Mouse (Mus musculus) heart, embryonic 10.5 days (tissue): ENCODE data around the gene Ppard. TPM values are rescaled to one million over a fixed set of nuclear protein-coding genes. Genes with fewer than 3 reads are reported as not detected.
A peak's percentile ranks its signal among the peaks of the same experiment; 100 is the strongest.

ENCODE experiments used
- DNase-seq: peaks from one replicate; pipeline ENCODE4 v3.0.0-alpha.2; 2017; ENCODE audit warnings: low spot score
- H3K27ac ChIP-seq: fragments of 300-500 bp; sonication (generic); 2 replicates; pipeline ENCODE4 v1.5.1; 2016; ENCODE audit warnings: mild to moderate bottlenecking
- H3K27me3 ChIP-seq: fragments of 300-500 bp; sonication (generic); 2 replicates; pipeline ENCODE4 v1.6.1; 2016; ENCODE audit warnings: mild to moderate bottlenecking; ENCODE audit not compliant: poor library complexity, insufficient read depth, severe bottlenecking
- H3K36me3 ChIP-seq: fragments of 300-500 bp; sonication (generic); 2 replicates; pipeline ENCODE4 v1.6.1; 2016; ENCODE audit warnings: mild to moderate bottlenecking, moderate library complexity
- H3K4me1 ChIP-seq: fragments of 300-500 bp; sonication (generic); 2 replicates; pipeline ENCODE4 v1.6.1; 2016; ENCODE audit warnings: mild to moderate bottlenecking
- H3K4me3 ChIP-seq: fragments of 300-500 bp; sonication (generic); 2 replicates; pipeline ENCODE4 v1.5.1; 2016; ENCODE audit warnings: mild to moderate bottlenecking, moderate library complexity
- H3K9me3 ChIP-seq: fragments of 300-500 bp; sonication (generic); 2 replicates; pipeline ENCODE4 v1.6.1; 2016; ENCODE audit warnings: mild to moderate bottlenecking, moderate library complexity
- WGBS: fragments of 180-500 bp; shearing (Covaris S2); methylation state at CpG from one replicate; pipeline ENCODE4 v1.1.7; 2016; 5-methylcytosine and 5-hydroxymethylcytosine counted together
- polyA plus RNA-seq: library from polyadenylated mRNA; unstranded; fragments of >200 nt; fragmentation: Nextera tagmentation; extraction: Ambion mirVana; gene quantifications from 2 replicates; pipeline ENCODE4 v1.2.1, GENCODE M21; 2016

Gene Ppard
- polyA plus RNA-seq, 1 experiment from 2014 or later = 1.2 TPM

DNA sequence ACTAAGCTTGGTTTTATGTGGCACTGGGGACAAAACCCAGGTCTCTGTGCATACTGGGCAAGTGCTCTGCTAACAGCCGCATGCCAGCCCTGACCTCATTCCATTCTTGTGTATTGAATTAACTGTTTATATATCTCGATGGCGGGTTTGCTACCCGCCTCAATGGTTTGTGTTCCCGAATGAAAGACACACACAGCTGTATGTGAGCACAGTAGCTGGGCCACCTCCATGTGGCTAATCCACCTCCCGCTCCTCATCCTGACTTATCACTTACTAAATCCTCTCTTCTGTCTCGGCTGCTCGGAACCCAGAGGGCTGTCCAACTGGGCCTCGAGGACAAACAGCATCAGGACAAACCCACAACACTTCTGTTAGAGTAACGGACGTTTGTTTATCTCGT, 16.6 kb downstream of the Ppard start:
- no peaks in the 10 kb centered on the region for H3K27me3 ChIP-seq
- 73% methylated on average over 12 of the region's 12 CpGs for WGBS
- peaks cover 45% of the 10 kb centered on the region for H3K4me1 ChIP-seq
- no peak overlapping the region for H3K27ac ChIP-seq
- no peak overlapping the region for H3K4me3 ChIP-seq
- peaks cover 10% of the 10 kb centered on the region; the same call in 1 of the 2 replicates for H3K36me3 ChIP-seq
- DNase-seq = no peak
- H3K9me3 ChIP-seq = no peaks in the 10 kb centered on the region

DNA sequence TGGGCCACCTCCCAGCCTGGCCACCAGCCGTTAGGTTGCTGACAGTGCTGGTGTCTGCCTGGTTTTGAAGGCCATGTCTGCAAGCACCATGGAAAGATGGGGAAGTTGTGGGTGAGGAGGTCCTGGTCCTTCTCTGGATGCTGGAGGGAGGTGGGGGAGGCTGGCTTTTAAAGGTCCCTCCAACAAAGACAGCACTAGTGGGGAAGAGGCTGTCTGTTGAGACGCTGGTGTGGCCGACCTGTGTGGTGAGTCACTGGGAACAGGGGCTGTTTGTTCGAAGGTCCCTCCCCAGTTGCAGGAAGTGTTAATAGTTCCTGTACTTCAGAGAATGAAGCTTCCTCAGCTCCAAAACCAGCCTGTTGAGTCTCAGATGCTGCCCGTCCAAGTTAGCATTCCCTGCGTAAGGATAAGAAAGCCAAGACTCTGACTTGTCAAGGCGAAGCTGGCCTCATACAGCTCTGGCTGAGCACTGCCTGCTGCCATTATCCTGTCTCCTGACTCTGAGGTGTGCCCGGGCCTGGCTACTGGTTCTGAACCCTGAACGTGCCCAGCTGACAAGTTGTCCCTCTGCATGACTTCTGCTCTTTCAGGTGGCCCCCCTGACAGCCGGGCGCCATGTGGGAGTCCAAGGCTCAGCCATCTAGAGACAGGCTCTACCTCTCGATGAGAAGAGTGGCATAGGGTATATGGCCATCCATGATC, 19.2 kb downstream of the Ppard start:
- WGBS = 73% methylated on average over 12 of the region's 12 CpGs
- H3K27me3 ChIP-seq = no peaks in the 10 kb centered on the region
- H3K4me3 ChIP-seq = no peak overlapping the region
- no peaks in the 10 kb centered on the region for H3K9me3 ChIP-seq
- H3K4me1 ChIP-seq = peaks cover 46% of the 10 kb centered on the region
- DNase-seq = no peak
- peaks cover 10% of the 10 kb centered on the region; the same call in 1 of the 2 replicates for H3K36me3 ChIP-seq
- H3K27ac ChIP-seq = 0 out of 2 replicates have a peak overlapping the region, but pooled peaks have one; percentile 13

DNA sequence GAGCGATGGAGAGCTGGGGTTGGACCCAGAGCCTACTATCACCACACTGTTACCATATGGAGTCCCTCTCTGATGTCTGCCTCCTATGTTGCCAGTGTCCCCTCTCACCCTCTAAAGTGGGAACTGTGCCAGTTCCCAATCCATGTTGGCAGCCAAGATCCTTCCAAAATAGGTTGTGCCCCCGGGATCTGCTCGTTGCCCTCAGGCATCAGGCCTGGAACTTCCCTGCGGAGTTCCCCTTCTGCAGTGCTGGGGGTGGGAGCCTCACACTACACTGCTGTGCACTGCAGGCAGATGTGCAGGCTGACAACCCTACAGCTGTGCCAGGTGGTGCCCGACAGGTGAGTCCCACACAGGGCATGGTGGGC, 19.8 kb downstream of the Ppard start:
- H3K9me3 ChIP-seq = no peaks in the 10 kb centered on the region
- DNase-seq = no peak
- no peaks in the 10 kb centered on the region for H3K27me3 ChIP-seq
- H3K4me1 ChIP-seq = peaks cover 46% of the 10 kb centered on the region
- no peak overlapping the region for H3K27ac ChIP-seq
- H3K36me3 ChIP-seq = peaks cover 10% of the 10 kb centered on the region; the same call in 1 of the 2 replicates
- 84% methylated on average over 5 of the region's 5 CpGs for WGBS
- H3K4me3 ChIP-seq = no peak overlapping the region

DNA sequence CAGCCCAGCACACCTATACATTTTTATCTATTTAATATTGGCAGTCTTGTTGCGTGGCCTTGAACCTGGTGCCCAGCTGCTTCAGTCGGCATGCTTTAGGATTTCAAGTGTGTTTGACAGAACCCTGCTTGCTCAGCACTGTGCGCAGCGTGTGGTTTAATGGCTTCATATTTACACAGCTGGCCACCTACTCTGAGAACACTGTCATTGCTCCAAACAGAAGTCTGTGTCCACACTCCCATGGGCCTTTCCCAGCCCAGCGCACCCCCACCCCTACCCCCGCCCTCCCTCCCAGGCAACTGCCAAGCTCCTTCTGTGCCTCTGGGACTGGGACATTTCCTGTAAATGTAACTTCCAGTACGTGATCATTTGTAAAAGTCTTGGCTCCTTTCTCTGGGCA, 20.7 kb downstream of the Ppard start:
- H3K36me3 ChIP-seq = peaks cover 10% of the 10 kb centered on the region; the same call in 1 of the 2 replicates
- no peak overlapping the region for H3K27ac ChIP-seq
- 81% methylated on average over 7 of the region's 7 CpGs for WGBS
- no peak overlapping the region for H3K4me3 ChIP-seq
- DNase-seq = no peak
- H3K4me1 ChIP-seq = peaks cover 48% of the 10 kb centered on the region
- no peaks in the 10 kb centered on the region for H3K27me3 ChIP-seq
- H3K9me3 ChIP-seq = no peaks in the 10 kb centered on the region

GRCm38 (mm10) chr17:28254804-28255203, 22.3 kb downstream of the Ppard start:
- Histone ChIP-seq H3K27me3 (no peaks in the 10 kb centered on the region), H3K36me3 (peaks cover 13% of the 10 kb centered on the region; the same call in 1 of the 2 replicates), H3K27ac (no peak overlapping the region), H3K4me3 (no peak overlapping the region), H3K9me3 (no peaks in the 10 kb centered on the region), H3K4me1 (peaks cover 45% of the 10 kb centered on the region)
- no peak for DNase-seq
- 72% methylated on average over 4 of the region's 4 CpGs for WGBS

DNA sequence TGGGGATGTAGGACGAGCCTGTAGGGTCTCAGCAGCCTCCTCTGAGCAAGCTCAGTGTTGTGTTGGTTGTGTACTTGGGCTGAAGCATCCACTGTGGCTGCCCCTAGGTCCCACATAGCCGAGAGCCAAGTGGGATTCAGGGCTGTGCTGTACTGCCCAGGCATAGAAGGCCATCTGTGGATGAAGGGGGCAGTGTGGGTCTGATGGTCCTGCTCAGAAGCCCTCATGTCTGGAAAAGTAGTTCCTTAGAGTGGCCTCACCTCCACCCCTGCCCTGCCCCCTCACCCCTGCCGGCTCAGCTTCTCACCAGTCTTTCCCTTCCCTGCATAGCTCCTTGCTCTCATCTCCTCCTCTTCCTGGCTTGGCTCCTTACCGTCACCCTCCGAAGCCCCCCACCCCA, 23.2 kb downstream of the Ppard start:
- WGBS = 27% methylated on average over 5 of the region's 5 CpGs
- no peak overlapping the region for H3K4me3 ChIP-seq
- peak overlapping the region; percentile 63 for H3K27ac ChIP-seq
- no peaks in the 10 kb centered on the region for H3K27me3 ChIP-seq
- H3K9me3 ChIP-seq = no peaks in the 10 kb centered on the region
- H3K4me1 ChIP-seq = peaks cover 51% of the 10 kb centered on the region
- no peak for DNase-seq
- H3K36me3 ChIP-seq = peaks cover 18% of the 10 kb centered on the region; the same call in 1 of the 2 replicates

DNA sequence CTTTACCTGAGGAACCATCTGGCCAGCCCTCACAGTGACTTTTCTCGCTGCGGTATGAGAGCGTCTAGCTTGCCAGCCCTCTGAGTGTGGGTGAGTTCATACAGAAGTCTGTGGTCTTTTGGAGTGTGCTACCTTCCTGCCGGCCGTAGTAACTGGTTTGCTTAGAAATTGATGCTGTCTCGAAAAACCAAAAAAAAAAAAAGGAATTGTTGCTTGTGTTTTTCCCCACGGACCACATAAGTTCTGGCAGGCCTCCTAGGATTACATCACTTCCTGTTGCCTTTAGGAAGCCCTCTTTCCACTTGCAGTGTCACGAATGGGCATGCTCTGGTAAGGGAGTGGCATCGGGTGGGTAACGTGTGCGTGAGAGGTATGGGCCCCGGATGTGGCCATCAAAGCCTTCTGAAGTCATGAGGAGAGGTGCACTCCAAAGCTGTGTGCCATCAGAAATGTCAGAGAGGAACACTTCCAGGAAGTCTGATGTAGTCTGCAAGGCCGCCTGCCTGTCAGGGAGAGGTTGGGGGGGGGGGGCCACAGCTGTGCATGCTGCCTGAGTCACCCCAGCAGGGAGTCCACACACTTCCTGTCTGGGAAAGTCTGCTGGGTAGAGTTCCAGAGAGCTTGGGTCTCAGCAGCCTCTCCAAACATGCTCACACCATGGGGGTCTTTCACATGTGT, 24.3 kb downstream of the Ppard start:
- H3K9me3 ChIP-seq = no peaks in the 10 kb centered on the region
- H3K27me3 ChIP-seq = no peaks in the 10 kb centered on the region
- H3K27ac ChIP-seq = peak overlapping the region; percentile 65
- 54% methylated on average over 13 of the region's 13 CpGs for WGBS
- no peak overlapping the region for H3K4me3 ChIP-seq
- H3K36me3 ChIP-seq = peaks cover 18% of the 10 kb centered on the region; the same call in 1 of the 2 replicates
- peak; percentile 81 for DNase-seq
- H3K4me1 ChIP-seq = peaks cover 58% of the 10 kb centered on the region

DNA sequence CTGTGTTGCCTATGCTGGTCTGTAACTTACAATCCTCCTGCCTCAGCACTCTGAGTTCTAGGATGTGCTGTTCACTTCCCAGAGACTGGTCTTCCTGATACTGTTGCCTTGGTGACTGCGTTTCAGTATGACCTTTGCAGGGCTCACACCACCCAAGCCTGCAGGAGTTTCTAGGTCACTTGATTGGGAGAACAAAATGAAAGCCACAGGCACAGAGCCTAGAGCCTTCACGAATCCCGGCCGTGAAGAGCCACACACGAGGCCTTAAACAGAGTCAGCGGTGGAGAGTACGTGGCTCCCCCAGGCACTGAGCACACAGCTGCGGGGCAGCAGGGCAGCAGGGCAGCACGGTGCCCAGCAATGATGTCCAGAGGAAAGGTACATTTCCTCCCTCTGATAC, 25.8 kb downstream of the Ppard start:
- peaks cover 8% of the 10 kb centered on the region; the same call in 1 of the 2 replicates for H3K36me3 ChIP-seq
- H3K27me3 ChIP-seq = no peaks in the 10 kb centered on the region
- no peak overlapping the region for H3K4me3 ChIP-seq
- H3K9me3 ChIP-seq = no peaks in the 10 kb centered on the region
- WGBS = 84% methylated on average over 9 of the region's 9 CpGs
- peak overlapping the region; percentile 65; the same call in 1 of the 2 replicates for H3K27ac ChIP-seq
- DNase-seq = no peak
- peaks cover 62% of the 10 kb centered on the region for H3K4me1 ChIP-seq

GRCm38 (mm10) chr17:28259890-28260542, 27.5 kb downstream of the Ppard start:
- no peaks in the 10 kb centered on the region for H3K27me3 ChIP-seq

GRCm38 (mm10) chr17:28260543-28260909, 28.0 kb downstream of the Ppard start:
- WGBS = 84% methylated on average over 9 of the region's 9 CpGs
- peaks cover 79% of the 10 kb centered on the region for H3K4me1 ChIP-seq

More at GRCm38 (mm10) chr17:28259890-28260542, 27.5 kb downstream of the Ppard start:
- WGBS = 70% methylated on average over 16 of the region's 16 CpGs
- Histone ChIP-seq H3K4me3 (no peak overlapping the region), H3K4me1 (peaks cover 79% of the 10 kb centered on the region), H3K27ac (peak overlapping the region; percentile 74; the same call in 1 of the 2 replicates), H3K36me3 (peaks cover 8% of the 10 kb centered on the region; the same call in 1 of the 2 replicates), H3K9me3 (no peaks in the 10 kb centered on the region)
- no peak for DNase-seq

GRCm38 (mm10) chr17:28261795-28262194, 29.3 kb downstream of the Ppard start:
- H3K27me3 ChIP-seq = no peaks in the 10 kb centered on the region
- H3K9me3 ChIP-seq = no peaks in the 10 kb centered on the region
- 53% methylated on average over 11 of the region's 11 CpGs for WGBS
- peaks cover 73% of the 10 kb centered on the region for H3K4me1 ChIP-seq
- H3K27ac ChIP-seq = peak overlapping the region; percentile 74; the same call in 1 of the 2 replicates
- DNase-seq = no peak
- peaks cover 10% of the 10 kb centered on the region; the same call in 1 of the 2 replicates for H3K36me3 ChIP-seq
- 0 out of 2 replicates have a peak overlapping the region, but pooled peaks have one; percentile 2 for H3K4me3 ChIP-seq

More at GRCm38 (mm10) chr17:28260543-28260909, 28.0 kb downstream of the Ppard start:
- Histone ChIP-seq H3K9me3 (no peaks in the 10 kb centered on the region), H3K27me3 (no peaks in the 10 kb centered on the region), H3K27ac (peak overlapping the region; percentile 74), H3K36me3 (peaks cover 8% of the 10 kb centered on the region; the same call in 1 of the 2 replicates), H3K4me3 (no peak overlapping the region)
- no peak for DNase-seq

DNA sequence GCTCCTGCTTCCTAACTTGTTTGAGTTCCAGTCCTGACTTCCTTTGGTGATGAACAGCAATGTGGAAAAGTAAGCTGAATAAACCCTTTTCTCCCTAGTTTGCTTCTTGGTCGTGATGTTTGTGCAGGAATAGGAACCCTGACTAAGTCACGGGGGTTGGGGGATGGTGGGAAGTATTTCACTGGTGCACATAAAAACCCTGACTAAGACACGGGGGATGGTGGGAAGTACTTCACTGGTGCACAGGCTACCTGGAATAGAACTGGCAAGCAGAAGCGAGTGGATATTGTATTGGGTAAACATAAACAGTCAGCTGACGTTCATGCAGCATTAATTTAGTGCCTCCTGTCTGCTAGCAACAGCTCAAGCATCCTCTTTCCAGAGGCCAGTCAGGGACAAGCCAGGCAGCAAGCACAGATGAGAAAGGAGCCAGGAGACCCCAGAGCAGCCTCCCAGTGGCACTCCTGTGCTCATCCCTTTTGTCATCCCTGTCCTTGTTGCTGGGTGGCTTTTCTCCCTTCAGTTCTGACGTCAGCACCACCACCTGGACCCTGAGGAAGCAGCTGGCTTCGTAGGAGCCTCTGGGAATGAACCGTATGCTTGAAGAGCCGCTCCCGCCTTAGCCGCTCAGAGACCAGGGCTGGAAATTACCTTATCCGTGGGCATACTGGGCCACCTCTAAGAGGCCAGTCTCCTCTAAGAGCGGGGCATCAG, 30.8 kb downstream of the Ppard start:
- 76% methylated on average over 13 of the region's 13 CpGs for WGBS
- no peak for DNase-seq
- Histone ChIP-seq H3K27me3 (no peaks in the 10 kb centered on the region), H3K4me3 (no peak overlapping the region), H3K4me1 (peaks cover 57% of the 10 kb centered on the region), H3K36me3 (peaks cover 11% of the 10 kb centered on the region; the same call in 1 of the 2 replicates), H3K27ac (peak overlapping the region; percentile 37; the same call in 1 of the 2 replicates), H3K9me3 (no peaks in the 10 kb centered on the region)
